Mouse (Mus musculus): ENCODE results near the gene Hoxa3. TPM values are rescaled to one million over a fixed set of nuclear protein-coding genes. Genes with fewer than 3 reads are reported as not detected.

Gene Hoxa3
- total and polyA plus RNA-seq, 2 experiments from 2014 or later = 1.6 TPM; not detected in 1

- under 1% methylated on average over 14 of the region's 14 CpGs for WGBS
- H3K9ac ChIP-seq (replicated peaks; ENCODE audit: low read length, poor library complexity, severe bottlenecking) = no peak overlapping the region
- no peak overlapping the region for H3K27ac ChIP-seq (ENCODE audit: low read depth, low read length)
- ATAC-seq (ENCODE audit: low FRiP score) (no peak), DNase-seq (ENCODE audit: low spot score) (no peak)
- no peak for TF ChIP-seq CTCF (IDR thresholded peaks at IDR 0.05)
- no peaks in the 10 kb centered on the region for H3K4me1 ChIP-seq (ENCODE audit: insufficient read depth, low read length)
- peaks cover 82% of the 10 kb centered on the region for H3K27me3 ChIP-seq (ENCODE audit: insufficient read depth, low read length)
- no peak overlapping the region for H3K4me3 ChIP-seq (ENCODE audit: low read depth, low read length)
- H3K36me3 ChIP-seq (ENCODE audit: insufficient read depth, low read length) = no peaks in the 10 kb centered on the region
- no peaks in the 10 kb centered on the region for H3K9me3 ChIP-seq (ENCODE audit: low read length)
- H3K4me2 ChIP-seq (ENCODE audit: low read depth, low read length, poor library complexity, severe bottlenecking) = no peak overlapping the region
Measured at GRCm38 (mm10) chr6:52167736-52168161, 45.4 kb downstream of the Hoxa3 start.

GRCm38 (mm10) chr6:52167176-52167575, 46.0 kb downstream of the Hoxa3 start:
- no peaks in the 10 kb centered on the region for H3K4me1 ChIP-seq (ENCODE audit: insufficient read depth, low read length)
- no peak overlapping the region for H3K9ac ChIP-seq (replicated peaks; ENCODE audit: low read length, poor library complexity, severe bottlenecking)
- TF ChIP-seq CTCF (IDR thresholded peaks at IDR 0.05) = no peak
- no peak overlapping the region for H3K27ac ChIP-seq (ENCODE audit: low read depth, low read length)
- DNase-seq (ENCODE audit: low spot score) (no peak), ATAC-seq (ENCODE audit: low FRiP score) (no peak)
- no peaks in the 10 kb centered on the region for H3K9me3 ChIP-seq (ENCODE audit: low read length)
- no peak overlapping the region for H3K4me3 ChIP-seq (ENCODE audit: low read depth, low read length)
- H3K4me2 ChIP-seq (ENCODE audit: low read depth, low read length, poor library complexity, severe bottlenecking) = no peak overlapping the region
- peaks cover 78% of the 10 kb centered on the region for H3K27me3 ChIP-seq (ENCODE audit: insufficient read depth, low read length)
- no peaks in the 10 kb centered on the region for H3K36me3 ChIP-seq (ENCODE audit: insufficient read depth, low read length)
- 10% methylated on average over 1 of the region's 1 CpGs for WGBS

GRCm38 (mm10) chr6:52166431-52167077, 46.6 kb downstream of the Hoxa3 start:
- H3K27ac ChIP-seq (ENCODE audit: low read depth, low read length) = no peak overlapping the region
- no peak for TF ChIP-seq CTCF (IDR thresholded peaks at IDR 0.05)
- no peak for DNase-seq (ENCODE audit: low spot score)
- no peaks in the 10 kb centered on the region for H3K9me3 ChIP-seq (ENCODE audit: low read length)
- ATAC-seq (ENCODE audit: low FRiP score) = no peak
- no peaks in the 10 kb centered on the region for H3K36me3 ChIP-seq (ENCODE audit: insufficient read depth, low read length)
- WGBS = 3% methylated on average over 4 of the region's 4 CpGs
- H3K4me1 ChIP-seq (ENCODE audit: insufficient read depth, low read length) = no peaks in the 10 kb centered on the region
- H3K9ac ChIP-seq (replicated peaks; ENCODE audit: low read length, poor library complexity, severe bottlenecking) = no peak overlapping the region
- peaks cover 76% of the 10 kb centered on the region for H3K27me3 ChIP-seq (ENCODE audit: insufficient read depth, low read length)
- H3K4me2 ChIP-seq (ENCODE audit: low read depth, low read length, poor library complexity, severe bottlenecking) = no peak overlapping the region
- no peak overlapping the region for H3K4me3 ChIP-seq (ENCODE audit: low read depth, low read length)

GRCm38 (mm10) chr6:52165441-52166370, 47.4 kb downstream of the Hoxa3 start:
- Histone ChIP-seq H3K27me3 (ENCODE audit: insufficient read depth, low read length) (peaks cover 73% of the 10 kb centered on the region), H3K27ac (ENCODE audit: low read depth, low read length) (no peak overlapping the region), H3K9me3 (ENCODE audit: low read length) (no peaks in the 10 kb centered on the region), H3K9ac (replicated peaks; ENCODE audit: low read length, poor library complexity, severe bottlenecking) (no peak overlapping the region), H3K4me3 (ENCODE audit: low read depth, low read length) (no peak overlapping the region), H3K36me3 (ENCODE audit: insufficient read depth, low read length) (no peaks in the 10 kb centered on the region), H3K4me1 (ENCODE audit: insufficient read depth, low read length) (no peaks in the 10 kb centered on the region), H3K4me2 (ENCODE audit: low read depth, low read length, poor library complexity, severe bottlenecking) (no peak overlapping the region)
- ATAC-seq (ENCODE audit: low FRiP score) (no peak), DNase-seq (ENCODE audit: low spot score) (no peak)
- 2% methylated on average over 28 of the region's 28 CpGs for WGBS
- no peak for TF ChIP-seq CTCF (IDR thresholded peaks at IDR 0.05)

GRCm38 (mm10) chr6:52164626-52165440, 48.3 kb downstream of the Hoxa3 start, which contains the start of gene Hoxa2:
Hoxa2 (minus strand) TSS chr6:52164831.
- TF ChIP-seq CTCF (IDR thresholded peaks at IDR 0.05) = no peak
- Histone ChIP-seq H3K4me1 (ENCODE audit: insufficient read depth, low read length) (no peaks in the 10 kb centered on the region), H3K36me3 (ENCODE audit: insufficient read depth, low read length) (no peaks in the 10 kb centered on the region), H3K9ac (replicated peaks; ENCODE audit: low read length, poor library complexity, severe bottlenecking) (no peak within 1 kb of the TSS), H3K9me3 (ENCODE audit: low read length) (no peaks in the 10 kb centered on the region), H3K27ac (ENCODE audit: low read depth, low read length) (no peak within 1 kb of the TSS), H3K4me3 (ENCODE audit: low read depth, low read length) (peak within 1 kb of the TSS; percentile 13; the same call in 1 of the 2 replicates), H3K27me3 (ENCODE audit: insufficient read depth, low read length) (peaks cover 73% of the 10 kb centered on the region), H3K4me2 (ENCODE audit: low read depth, low read length, poor library complexity, severe bottlenecking) (no peak within 1 kb of the TSS)
- ATAC-seq (ENCODE audit: low FRiP score) (no peak), DNase-seq (ENCODE audit: low spot score) (peak; percentile 85)
- under 1% methylated on average over 25 of the region's 25 CpGs for WGBS
